In the genomic region with DNA sequence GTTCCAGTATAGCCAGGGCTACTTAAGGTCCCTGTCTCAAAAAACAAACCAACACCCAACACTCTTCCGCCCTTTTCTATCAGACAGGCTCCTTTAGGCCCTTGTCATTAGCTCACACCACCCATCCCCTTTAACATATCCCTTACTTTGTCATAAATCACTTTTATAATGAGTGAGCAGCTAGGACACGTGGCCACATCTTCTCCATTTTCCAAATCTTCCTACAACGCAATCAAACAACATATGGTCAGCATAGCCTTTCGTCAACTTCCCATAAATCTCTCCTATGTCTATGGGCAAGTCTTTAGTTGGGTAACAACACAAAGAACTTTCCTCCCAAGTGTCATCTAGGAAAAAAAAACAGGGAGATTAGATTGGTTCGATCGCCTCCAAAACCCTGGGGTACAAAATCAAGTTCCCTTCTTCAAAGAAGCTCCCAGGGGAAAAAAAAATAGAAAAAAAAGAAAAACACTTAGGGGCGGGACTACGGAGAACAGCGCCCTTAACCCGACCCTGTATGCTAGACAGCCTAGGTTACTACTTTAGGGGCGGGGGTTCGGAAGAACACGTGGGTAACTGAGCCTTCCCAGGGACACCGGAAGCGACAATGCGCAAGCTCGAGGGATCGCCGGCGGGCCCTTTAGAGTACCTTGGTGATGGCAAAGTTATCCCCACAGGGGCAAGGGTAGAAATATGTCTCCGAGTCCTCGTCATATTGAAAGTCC, we compare ENCODE assay signal across 8 mouse cellular contexts. TPM values are rescaled to one million over a fixed set of nuclear protein-coding genes. Genes with fewer than 3 reads are reported as not detected.
DNase-seq lines count a peak whose midpoint lies in the region; ATAC-seq lines count a peak whose summit lies in the region.

Oxnad1 (plus strand) TSS at position 614 of the 725 bp plus-strand sequence.

- DNase-seq in frontal cortex, postnatal 25 days (ENCODE audit: low spot score in 2 of 2), result no peak
- DNase-seq in c-Kit-positive CD71-positive TER-119-positive erythroid progenitor cells, embryonic 14.5 days (ENCODE audit: low spot score), result peak; percentile 85
- DNase-seq in gonadal fat pad, adult 2 months (ENCODE audit: low read depth), result peak; percentile 52
- peak; percentile 70 for DNase-seq in large intestine, adult 2 months (ENCODE audit: low read depth, low spot score)
- DNase-seq in thymus, postnatal 4 days, result peak; percentile 85

- 1% methylated on average over 22 of the region's 22 CpGs for WGBS in large intestine, adult 2 months

- ATAC-seq in frontal cortex, adult (ENCODE audit: low TSS enrichment), result peak; percentile 93
- peak; percentile 86 for ATAC-seq in CD4-positive, CD25-positive, alpha-beta regulatory T cell, adult 4 months
- ATAC-seq in megakaryocyte, adult 5-6 weeks (ENCODE audit: poor library complexity, severe bottlenecking), result peak; percentile 83

RNA-seq across cellular contexts. Expression of gene Oxnad1, which starts in this region (rescaled TPM):
- 10 to 100 TPM; 14.8 to 25.3 TPM for polyA plus RNA-seq in CD4-positive, CD25-positive, alpha-beta regulatory T cell, adult 4 months (2017; shearing (Covaris generic))
- polyA plus RNA-seq in gonadal fat pad, adult 2 months (2012; rRNA removed), result 25.5 and 36.3 TPM in 2 replicates
- 22.8 and 23.6 TPM in 2 replicates for polyA plus RNA-seq in large intestine, adult 2 months (2012; rRNA removed)
- 1.4 and 5.3 TPM in 2 replicates for total RNA-seq in megakaryocyte, adult 5-6 weeks (2015)
- total RNA-seq in megakaryocyte, adult 5-6 weeks (2017), result 12.9 and 20.2 TPM in 2 replicates

Comparison
In these comparisons a context has a peak if more than half of its experiments do, and no peak if none do; other contexts are left out.
1. DNase-seq: peak in c-Kit-positive CD71-positive TER-119-positive erythroid progenitor cells, embryonic 14.5 days (single experiment), gonadal fat pad, adult 2 months (single experiment), large intestine, adult 2 months (single experiment) and thymus, postnatal 4 days (single experiment); none in frontal cortex, postnatal 25 days (0 of 2).
2. Peak in every context shown above with its lines, with median percentiles within 50 percentile points of each other: ATAC-seq.